Mouse (Mus musculus): ENCODE data around the gene Lrrc8b. TPM values are rescaled to one million over a fixed set of nuclear protein-coding genes. Genes with fewer than 3 reads are reported as not detected.

Lrrc8b gene
- polyA plus RNA-seq, 1 experiment from 2014 or later = 4.7 TPM

DNA sequence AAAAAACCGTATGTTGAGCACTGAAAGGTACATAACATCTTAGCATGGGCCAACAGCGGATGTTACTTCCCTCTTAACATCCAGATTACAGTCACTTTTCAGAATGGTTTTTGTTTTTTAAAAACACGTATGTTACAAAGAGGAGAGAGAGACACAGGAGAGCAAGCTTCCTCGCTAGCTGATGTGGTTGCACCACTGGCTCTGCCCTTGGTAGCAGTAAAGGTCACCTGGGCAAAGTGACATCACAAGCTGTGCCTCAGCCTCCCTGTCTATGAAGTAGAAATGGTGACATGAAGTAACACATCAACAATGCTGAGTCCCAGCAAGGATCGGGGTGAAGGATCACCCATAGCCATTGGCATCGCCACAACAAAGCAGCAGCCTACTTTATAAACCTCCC, 93.2 kb downstream of the Lrrc8b start:
- WGBS = 91% methylated on average over 6 of the region's 6 CpGs
- no peak for ATAC-seq (ENCODE audit: low FRiP score, low TSS enrichment)
- TF ChIP-seq EP300 (optimal IDR thresholded peaks at IDR 0.05) (no peak), CTCF (IDR thresholded peaks at IDR 0.05; ENCODE audit: low read depth) (no peak)

DNA sequence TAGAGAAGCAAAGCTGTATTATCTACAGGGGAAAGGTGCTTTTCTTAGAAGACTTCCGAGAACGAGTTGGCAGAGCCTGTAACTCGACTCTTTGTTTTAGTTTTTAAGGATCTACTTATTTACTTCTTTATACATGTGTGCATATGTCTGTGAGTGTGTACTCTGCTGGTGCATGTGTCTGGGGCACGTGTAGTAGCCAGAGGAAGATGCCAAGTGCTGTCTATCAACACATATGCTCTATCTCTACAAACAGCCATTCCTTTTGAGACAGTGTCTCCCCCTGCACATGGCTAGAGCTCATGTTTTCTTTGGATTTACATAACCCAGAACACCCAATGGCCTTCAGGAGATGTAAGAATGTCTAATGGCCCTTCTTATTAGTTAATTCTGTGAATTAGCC, 96.7 kb downstream of the Lrrc8b start:
- Histone ChIP-seq H3K9ac (ENCODE audit: low read length) (no peak overlapping the region), H3K4me3 (ENCODE audit: low read depth, low read length) (no peak overlapping the region), H3K27ac (replicated peaks) (no peak overlapping the region), H3K36me3 (ENCODE audit: control insufficient read depth, insufficient read depth, low read length) (no peaks in the 10 kb centered on the region), H3K4me2 (replicated peaks; ENCODE audit: low read depth) (no peak overlapping the region), H3K9me3 (ENCODE audit: control insufficient read depth, low read length) (no peaks in the 10 kb centered on the region), H3K27me3 (ENCODE audit: control insufficient read depth, insufficient read depth, low read length) (no peaks in the 10 kb centered on the region), H3K4me1 (replicated peaks; ENCODE audit: control insufficient read depth, insufficient read depth) (no peaks in the 10 kb centered on the region)
- no peak for ATAC-seq (ENCODE audit: low FRiP score, low TSS enrichment)
- no peak for TF ChIP-seq EP300 (optimal IDR thresholded peaks at IDR 0.05)
- TF ChIP-seq CTCF (IDR thresholded peaks at IDR 0.05; ENCODE audit: low read depth) = no peak
- WGBS = 28% methylated on average over 4 of the region's 4 CpGs
- no peak for DNase-seq (ENCODE audit: low spot score)

More for the DNA sequence above, 93.2 kb downstream of the Lrrc8b start:
- no peaks in the 10 kb centered on the region for H3K36me3 ChIP-seq (ENCODE audit: control insufficient read depth, insufficient read depth, low read length)
- H3K9me3 ChIP-seq (ENCODE audit: control insufficient read depth, low read length) = no peaks in the 10 kb centered on the region
- no peak overlapping the region for H3K27ac ChIP-seq (replicated peaks)
- no peak overlapping the region for H3K4me3 ChIP-seq (ENCODE audit: low read depth, low read length)
- no peaks in the 10 kb centered on the region for H3K4me1 ChIP-seq (replicated peaks; ENCODE audit: control insufficient read depth, insufficient read depth)
- DNase-seq (ENCODE audit: low spot score) = no peak
- H3K9ac ChIP-seq (ENCODE audit: low read length) = no peak overlapping the region
- no peaks in the 10 kb centered on the region for H3K27me3 ChIP-seq (ENCODE audit: control insufficient read depth, insufficient read depth, low read length)
- H3K4me2 ChIP-seq (replicated peaks; ENCODE audit: low read depth) = no peak overlapping the region

DNA sequence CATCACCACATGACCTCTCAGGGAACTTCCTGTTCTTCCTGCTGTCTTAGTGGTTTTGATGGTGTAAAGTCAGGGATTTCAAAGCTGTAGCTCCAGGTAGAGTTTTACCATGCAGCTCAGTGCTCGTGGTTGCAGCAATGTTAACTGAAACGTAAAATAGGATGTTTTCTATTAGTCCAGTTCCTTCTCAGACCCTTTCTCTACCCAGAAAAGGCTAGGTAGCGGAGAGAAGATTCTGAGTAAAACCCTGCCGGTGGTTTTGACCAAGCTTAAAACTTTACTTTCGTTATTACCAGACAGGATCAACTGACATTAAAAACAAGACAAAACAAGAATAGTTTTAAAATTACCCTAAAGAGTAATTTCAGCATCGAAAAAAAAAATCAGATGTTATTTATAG, 100.0 kb downstream of the Lrrc8b start:
- no peak overlapping the region for H3K4me2 ChIP-seq (replicated peaks; ENCODE audit: low read depth)
- H3K9me3 ChIP-seq (ENCODE audit: control insufficient read depth, low read length) = no peaks in the 10 kb centered on the region
- no peaks in the 10 kb centered on the region for H3K4me1 ChIP-seq (replicated peaks; ENCODE audit: control insufficient read depth, insufficient read depth)
- H3K9ac ChIP-seq (ENCODE audit: low read length) = no peak overlapping the region
- no peak for ATAC-seq (ENCODE audit: low FRiP score, low TSS enrichment)
- no peaks in the 10 kb centered on the region for H3K36me3 ChIP-seq (ENCODE audit: control insufficient read depth, insufficient read depth, low read length)
- H3K27me3 ChIP-seq (ENCODE audit: control insufficient read depth, insufficient read depth, low read length) = no peaks in the 10 kb centered on the region
- DNase-seq (ENCODE audit: low spot score) = no peak
- TF ChIP-seq EP300 (optimal IDR thresholded peaks at IDR 0.05) (no peak), CTCF (IDR thresholded peaks at IDR 0.05; ENCODE audit: low read depth) (no peak)
- no peak overlapping the region for H3K27ac ChIP-seq (replicated peaks)
- no peak overlapping the region for H3K4me3 ChIP-seq (ENCODE audit: low read depth, low read length)
- WGBS = 68% methylated on average over 6 of the region's 6 CpGs

DNA sequence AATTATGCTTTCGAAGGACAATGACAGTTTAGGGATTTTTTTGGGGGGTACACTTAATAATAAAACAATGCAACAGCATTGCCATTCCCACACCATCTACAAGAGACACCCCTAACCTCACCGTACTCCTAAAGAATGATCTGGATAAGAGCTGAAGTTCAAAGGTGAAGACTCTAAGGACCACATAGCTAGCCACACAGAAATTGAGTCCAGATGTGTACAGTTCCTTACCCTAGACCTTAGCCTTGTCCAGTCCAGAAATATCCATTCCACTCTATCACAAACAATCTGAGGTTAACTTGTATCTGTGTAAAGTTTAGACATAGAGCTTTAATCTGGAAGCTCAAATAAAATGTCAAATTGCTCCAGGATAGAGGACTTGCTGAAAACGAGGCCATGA, 100.7 kb downstream of the Lrrc8b start:
- Histone ChIP-seq H3K9me3 (ENCODE audit: control insufficient read depth, low read length) (no peaks in the 10 kb centered on the region), H3K36me3 (ENCODE audit: control insufficient read depth, insufficient read depth, low read length) (no peaks in the 10 kb centered on the region), H3K27ac (replicated peaks) (no peak overlapping the region), H3K4me2 (replicated peaks; ENCODE audit: low read depth) (no peak overlapping the region), H3K4me3 (ENCODE audit: low read depth, low read length) (no peak overlapping the region), H3K9ac (ENCODE audit: low read length) (no peak overlapping the region), H3K4me1 (replicated peaks; ENCODE audit: control insufficient read depth, insufficient read depth) (no peaks in the 10 kb centered on the region), H3K27me3 (ENCODE audit: control insufficient read depth, insufficient read depth, low read length) (no peaks in the 10 kb centered on the region)
- TF ChIP-seq EP300 (optimal IDR thresholded peaks at IDR 0.05) = no peak
- no peak for TF ChIP-seq CTCF (IDR thresholded peaks at IDR 0.05; ENCODE audit: low read depth)
- DNase-seq (ENCODE audit: low spot score) = no peak
- ATAC-seq (ENCODE audit: low FRiP score, low TSS enrichment) = no peak
- 49% methylated on average over 3 of the region's 3 CpGs for WGBS

DNA sequence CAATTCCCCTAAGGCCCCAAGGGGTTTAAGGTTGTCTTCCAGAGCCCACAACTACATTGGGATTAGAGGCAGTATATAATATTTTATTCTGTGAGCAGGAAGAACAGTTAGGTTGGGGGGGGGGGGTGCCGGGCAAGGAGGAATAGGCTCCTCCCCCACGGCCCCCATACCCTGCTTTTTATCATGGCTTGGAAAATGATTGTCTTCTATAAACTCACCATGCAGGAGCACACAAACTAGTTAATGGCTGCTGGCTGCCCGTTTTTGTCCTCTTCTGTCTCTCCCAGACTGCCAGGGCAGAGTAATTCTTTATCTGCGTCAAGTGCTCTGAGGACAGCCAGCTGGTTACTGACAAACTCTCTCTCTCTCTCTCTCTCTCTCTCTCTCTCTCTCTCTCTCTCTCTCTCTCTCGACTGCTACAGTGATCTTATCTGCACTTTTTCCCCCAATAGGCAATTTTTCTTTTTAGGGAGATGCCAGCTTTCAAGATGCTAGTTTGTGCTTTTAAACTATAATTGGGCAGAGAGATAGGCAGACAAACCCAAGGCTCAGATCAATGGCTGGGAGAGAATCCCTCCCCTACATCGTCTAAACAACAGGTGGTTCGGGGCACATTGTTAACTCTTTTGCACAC, 102.5 kb downstream of the Lrrc8b start:
- 11% methylated on average over 7 of the region's 7 CpGs for WGBS
- H3K4me1 ChIP-seq (replicated peaks; ENCODE audit: control insufficient read depth, insufficient read depth) = no peaks in the 10 kb centered on the region
- peak overlapping the region; percentile 91 for H3K4me2 ChIP-seq (replicated peaks; ENCODE audit: low read depth)
- H3K27me3 ChIP-seq (ENCODE audit: control insufficient read depth, insufficient read depth, low read length) = no peaks in the 10 kb centered on the region
- H3K9ac ChIP-seq (ENCODE audit: low read length) = no peak overlapping the region
- H3K36me3 ChIP-seq (ENCODE audit: control insufficient read depth, insufficient read depth, low read length) = no peaks in the 10 kb centered on the region
- TF ChIP-seq EP300 (optimal IDR thresholded peaks at IDR 0.05) (no peak), CTCF (IDR thresholded peaks at IDR 0.05; ENCODE audit: low read depth) (no peak)
- H3K27ac ChIP-seq (replicated peaks) = no peak overlapping the region
- no peak overlapping the region for H3K4me3 ChIP-seq (ENCODE audit: low read depth, low read length)
- no peaks in the 10 kb centered on the region for H3K9me3 ChIP-seq (ENCODE audit: control insufficient read depth, low read length)
- ATAC-seq (ENCODE audit: low FRiP score, low TSS enrichment) = no peak
- DNase-seq (ENCODE audit: low spot score) = no peak

DNA sequence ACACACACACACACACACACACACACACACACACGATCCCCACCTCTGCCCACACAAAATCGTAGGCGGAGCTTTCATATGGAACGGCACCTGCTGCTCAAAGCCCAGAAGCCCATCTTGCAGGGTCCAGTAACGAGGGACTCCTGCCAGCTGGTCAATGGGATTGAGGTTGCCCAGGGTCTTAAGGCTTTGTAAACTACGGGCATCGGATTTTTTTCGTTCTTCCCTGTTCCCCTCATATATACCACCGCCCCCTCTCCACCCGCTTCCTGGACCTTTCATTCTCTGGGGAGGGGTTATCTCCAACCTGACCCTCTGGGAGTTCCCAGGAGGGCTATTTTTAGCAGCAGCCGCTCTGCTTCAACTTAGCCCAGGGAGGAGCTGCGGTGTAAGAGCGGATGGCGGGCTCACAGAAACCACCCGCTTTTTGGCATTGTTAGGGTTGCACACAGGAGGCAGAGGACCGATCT, 103.1 kb downstream of the Lrrc8b start:
- no peaks in the 10 kb centered on the region for H3K9me3 ChIP-seq (ENCODE audit: control insufficient read depth, low read length)
- H3K27ac ChIP-seq (replicated peaks) = peak overlapping the region; percentile 56
- TF ChIP-seq CTCF (IDR thresholded peaks at IDR 0.05; ENCODE audit: low read depth) (no peak), EP300 (optimal IDR thresholded peaks at IDR 0.05) (no peak)
- H3K27me3 ChIP-seq (ENCODE audit: control insufficient read depth, insufficient read depth, low read length) = no peaks in the 10 kb centered on the region
- no peaks in the 10 kb centered on the region for H3K36me3 ChIP-seq (ENCODE audit: control insufficient read depth, insufficient read depth, low read length)
- under 1% methylated on average over 16 of the region's 16 CpGs for WGBS
- peak overlapping the region; percentile 91 for H3K4me2 ChIP-seq (replicated peaks; ENCODE audit: low read depth)
- DNase-seq (ENCODE audit: low spot score) = peak; percentile 26
- peak overlapping the region; percentile 67 for H3K4me3 ChIP-seq (ENCODE audit: low read depth, low read length)
- peak overlapping the region; percentile 76 for H3K9ac ChIP-seq (ENCODE audit: low read length)
- no peak for ATAC-seq (ENCODE audit: low FRiP score, low TSS enrichment)
- H3K4me1 ChIP-seq (replicated peaks; ENCODE audit: control insufficient read depth, insufficient read depth) = no peaks in the 10 kb centered on the region

Measured in stomach, postnatal 0 days (tissue).